Mouse (Mus musculus) cerebellum, postnatal 10 days (tissue): ENCODE data around the gene Vmn2r22.
"Not testable (repeated sequence)": the region's sequence is repeated elsewhere in the genome, so short reads cannot be mapped to it uniquely, and the experiment has no call there.

Experiments
- DNase-seq, 2 experiments: peaks; one replicate each; pipeline ENCODE4 v3.0.0; 2021; ENCODE audit warnings: mixed read lengths in 2 of 2

The Vmn2r22 gene

DNA sequence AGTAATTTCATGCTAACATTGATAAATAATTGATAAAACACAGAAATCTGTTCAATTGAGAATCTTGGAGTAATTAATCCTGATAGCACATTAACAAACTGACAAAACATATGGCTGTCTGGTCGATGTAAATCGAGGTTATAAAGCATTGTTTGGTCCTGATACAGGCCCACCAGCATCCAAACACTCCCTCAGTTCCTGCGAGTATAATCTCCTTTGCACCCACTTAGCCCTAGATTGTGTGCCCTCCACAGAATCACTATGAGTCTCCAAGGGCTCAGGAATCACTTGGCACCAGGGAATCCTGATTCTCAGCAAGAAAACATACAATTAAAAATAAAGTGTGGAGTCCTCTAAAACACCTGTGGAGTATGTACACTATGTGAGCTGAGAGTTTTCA is at the start of gene Vmn2r22:
Vmn2r22 (minus strand) TSS at position 101 of the 400 bp plus-strand sequence.
- not testable (repeated sequence) for DNase-seq

- no peak for DNase-seq
Observed at GRCm38 (mm10) chr6:123697213-123697612, 46.7 kb upstream of the Vmn2r22 start.

DNA sequence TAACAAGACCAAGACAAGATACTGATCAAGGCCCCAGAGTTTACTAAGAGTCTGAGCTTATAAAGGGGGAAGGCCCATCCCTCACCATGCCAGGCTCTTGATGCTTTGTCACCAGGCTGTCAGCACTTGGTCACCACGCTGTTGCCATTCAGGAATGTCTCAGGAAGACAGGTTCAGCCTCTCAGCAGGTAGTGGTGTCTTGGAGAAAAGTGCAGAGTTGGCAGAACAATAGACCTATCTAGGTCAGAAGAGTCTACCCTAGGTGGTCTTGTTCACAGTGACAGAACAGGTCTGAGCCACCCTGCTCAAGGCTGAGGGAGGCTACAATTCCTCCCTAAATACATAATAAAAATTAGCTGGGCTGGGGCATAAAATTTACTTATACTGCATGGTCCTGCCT is 46.1 kb upstream of the Vmn2r22 start:
- not testable (repeated sequence) for DNase-seq

- no peak for DNase-seq
Observed at GRCm38 (mm10) chr6:123657040-123657439, 6.5 kb upstream of the Vmn2r22 start.

- not testable (repeated sequence) for DNase-seq
Observed at GRCm38 (mm10) chr6:123639394-123639793, 11.1 kb downstream of the Vmn2r22 start.

DNA sequence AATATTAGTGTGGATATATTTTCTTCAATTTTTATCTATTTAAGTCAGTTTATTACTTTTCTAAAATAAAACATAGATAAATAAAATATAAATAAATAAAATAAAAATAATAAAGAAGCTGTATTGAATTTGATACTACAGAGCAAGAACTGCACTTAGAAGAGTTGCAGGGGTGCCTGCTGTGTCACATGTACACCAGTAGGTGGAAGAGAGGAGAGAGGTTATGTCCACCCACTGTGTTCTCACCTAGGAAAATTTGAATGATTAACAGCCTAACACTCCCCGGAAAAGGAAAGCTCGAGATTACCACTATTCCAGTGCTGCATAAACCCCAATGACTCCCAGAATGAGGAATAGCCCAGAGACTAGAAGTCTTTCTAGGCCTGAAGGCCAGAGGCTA is 26.7 kb downstream of the Vmn2r22 start:
- not testable (repeated sequence) for DNase-seq

DNA sequence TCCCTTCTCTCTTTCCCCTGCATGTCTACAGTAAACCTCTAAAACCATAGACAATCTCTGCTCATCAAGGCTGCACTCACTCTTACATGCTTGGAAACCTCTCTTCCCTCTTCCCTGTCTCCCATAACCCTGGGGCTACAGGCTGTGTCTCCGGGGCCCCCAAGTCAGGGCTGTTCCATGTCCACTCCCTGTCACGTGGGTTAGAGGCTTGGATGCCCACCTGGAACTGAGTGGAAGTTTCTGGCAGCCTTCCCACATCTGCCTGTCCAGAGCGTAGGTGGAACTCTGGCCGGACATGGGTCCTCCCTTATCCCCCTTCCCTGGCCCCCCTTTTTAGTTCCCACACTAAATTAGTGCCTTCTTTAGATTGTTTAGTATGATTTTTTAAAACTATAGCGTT is 62.2 kb downstream of the Vmn2r22 start:
- DNase-seq, result not testable (repeated sequence)

DNA sequence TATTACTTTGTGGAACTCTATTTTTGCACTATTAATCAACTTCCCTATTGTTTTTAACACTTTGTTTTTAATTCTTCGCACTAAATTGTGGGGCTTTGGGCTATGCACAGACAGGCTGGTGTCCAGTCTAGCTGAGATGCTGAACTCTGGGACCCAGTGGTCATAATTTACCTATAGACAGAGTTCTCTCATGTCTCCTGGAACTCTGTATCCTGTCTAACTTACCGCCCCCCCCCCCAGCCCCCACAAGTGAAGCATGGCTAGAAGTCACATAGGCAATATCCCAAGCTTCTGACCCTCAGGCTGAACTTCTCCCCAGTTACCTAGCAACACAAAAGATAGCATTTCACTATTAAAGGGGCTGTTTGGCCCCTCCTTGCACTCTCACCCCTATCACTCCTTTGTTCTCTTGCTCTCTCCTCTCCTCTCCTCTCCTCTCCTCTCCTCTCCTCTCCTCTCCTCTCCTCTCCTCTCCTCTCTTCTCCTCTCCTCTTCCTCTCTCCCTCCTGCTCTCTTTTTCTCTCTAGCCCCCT is 62.7 kb downstream of the Vmn2r22 start:
- not testable (repeated sequence) for DNase-seq

- DNase-seq, result not testable (repeated sequence)
Observed at GRCm38 (mm10) chr6:123583988-123584387, 66.5 kb downstream of the Vmn2r22 start.

DNA sequence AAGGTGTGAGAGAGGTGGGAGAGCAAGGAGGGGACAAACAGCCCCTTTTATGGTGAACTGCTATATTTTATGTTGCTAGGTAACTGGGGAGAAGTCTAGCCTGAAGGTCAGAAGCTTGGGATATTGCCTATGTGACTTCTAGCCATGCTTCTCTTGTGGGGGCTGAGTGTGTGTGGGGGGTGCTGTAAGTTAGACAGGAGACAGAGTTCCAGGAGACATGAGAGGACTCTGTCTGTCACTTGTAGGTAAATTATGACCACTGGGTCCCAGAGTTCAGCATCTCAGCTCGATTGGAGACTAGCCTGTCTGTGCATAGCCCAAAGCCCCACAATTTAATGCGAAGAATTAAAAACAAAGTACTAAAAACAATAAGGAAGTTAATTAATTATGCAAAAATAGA is 75.8 kb downstream of the Vmn2r22 start:
- not testable (repeated sequence) for DNase-seq
